Mouse (Mus musculus) cerebellum, adult 8-10 months (tissue): ENCODE results near the gene Ywhag.

Source experiments
- DNase-seq: peaks from one replicate; pipeline ENCODE4 v3.0.0; 2022

Ywhag gene

GRCm38 (mm10) chr5:135934481-135935175 lies at the start of gene Ywhag:
Ywhag (minus strand) TSS chr5:135934616.
- peak; percentile 98 for DNase-seq

GRCm38 (mm10) chr5:135982398-135982797 lies 48.0 kb upstream of the Ywhag start:
- DNase-seq: peak; percentile 76

DNA sequence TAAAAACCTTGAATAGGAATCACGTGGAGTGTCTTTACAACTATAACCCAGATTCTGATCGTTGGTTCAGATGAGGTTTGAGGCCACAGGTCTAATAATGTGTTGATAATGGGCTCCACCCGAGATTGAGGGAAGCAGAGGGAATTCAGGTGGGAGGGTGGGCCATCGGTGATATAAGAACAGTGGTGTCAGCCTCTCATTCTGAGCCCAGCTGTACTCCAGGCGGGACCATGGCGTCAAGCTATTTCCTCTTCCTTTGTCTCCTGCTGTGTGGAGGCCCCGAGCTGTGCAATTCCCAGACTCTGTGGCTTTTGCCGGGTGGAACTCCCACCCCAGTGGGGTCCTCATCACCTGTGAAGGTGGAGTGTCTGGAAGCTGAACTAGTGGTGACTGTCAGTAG lies 45.5 kb upstream of the Ywhag start, which contains the start of gene Zp3:
TSS of gene Zp3 (plus strand) at position 196 of the 400 bp plus-strand sequence.
- no peak for DNase-seq

DNA sequence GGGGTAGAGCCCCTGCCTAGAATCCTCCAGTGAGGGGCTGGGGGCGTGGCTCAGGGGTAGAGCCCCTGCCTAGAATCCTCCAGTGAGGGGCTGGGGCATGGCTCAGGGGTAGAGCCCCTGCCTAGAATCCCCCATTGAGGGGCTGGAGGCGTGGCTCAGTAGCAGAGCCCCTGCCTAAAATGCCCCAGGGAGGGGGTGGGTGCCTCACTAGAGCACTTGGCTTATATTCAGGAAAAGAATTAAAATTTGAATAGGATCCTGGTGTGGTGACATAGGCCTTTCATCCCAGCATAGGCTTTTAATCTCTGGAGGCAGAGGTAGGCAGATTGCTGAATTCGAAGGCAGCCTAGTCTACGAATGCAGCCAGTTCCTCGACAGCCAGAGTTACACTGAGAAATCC lies 45.0 kb upstream of the Ywhag start:
- no peak for DNase-seq

DNA sequence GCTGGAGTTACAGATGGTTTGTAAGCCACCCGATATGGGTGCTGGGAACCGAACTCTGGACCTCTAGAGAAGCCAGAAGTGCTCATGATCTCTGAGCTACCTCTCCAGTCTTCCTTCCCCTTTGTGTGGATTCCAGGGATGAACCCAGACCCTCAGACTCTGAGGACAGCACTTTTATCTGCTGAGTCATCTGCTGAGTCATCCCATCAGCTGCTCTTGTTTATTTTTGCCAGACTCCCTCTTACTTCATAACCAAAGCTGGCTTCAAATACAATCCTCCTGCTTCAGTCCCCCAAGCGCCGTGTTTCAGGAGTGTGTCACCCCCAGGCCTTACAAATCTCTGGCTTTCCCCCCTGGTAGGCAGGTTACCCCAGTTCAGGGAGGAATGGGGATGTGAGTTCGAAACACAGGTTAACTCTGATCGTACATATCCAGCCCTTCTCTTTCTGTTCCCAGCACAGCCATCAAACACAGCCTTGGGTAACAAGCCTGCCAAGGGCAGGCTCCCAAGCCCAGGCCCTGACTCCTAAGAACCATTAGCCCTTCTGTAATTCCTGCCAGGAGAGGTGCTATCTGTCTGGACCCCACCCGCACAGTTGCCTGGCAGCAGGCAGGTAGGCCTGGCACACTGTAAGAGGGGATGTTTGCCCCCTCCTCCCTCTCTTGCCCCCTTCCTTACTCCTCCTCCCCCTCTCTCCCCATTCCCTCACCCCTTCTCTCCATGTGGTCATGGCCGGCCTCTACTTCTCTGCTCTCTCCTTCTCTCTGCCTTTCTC lies 41.7 kb upstream of the Ywhag start:
- DNase-seq: no peak

DNA sequence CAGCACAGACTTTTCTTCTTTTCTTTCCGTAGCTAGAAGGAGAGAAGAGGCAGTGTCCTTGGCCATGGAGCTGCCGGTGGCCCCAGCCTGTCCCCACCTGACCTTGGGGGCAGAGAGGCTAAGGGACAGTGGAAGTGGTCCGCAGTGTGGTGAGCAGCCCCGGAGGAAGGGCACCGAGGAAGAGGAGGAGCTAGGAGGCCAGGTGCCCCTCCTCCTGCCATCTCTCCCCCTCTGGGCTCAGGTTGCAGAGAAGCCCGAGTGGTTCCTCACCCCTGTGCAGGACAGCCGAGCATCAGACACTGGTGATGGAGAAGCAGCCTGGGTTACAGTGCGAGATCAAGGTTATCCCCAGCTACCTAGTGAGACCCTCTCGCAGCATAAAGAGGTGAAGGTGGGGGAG lies 39.9 kb upstream of the Ywhag start, which contains the start of gene Ssc4d:
TSS of gene Ssc4d (minus strand) at position 167 of the 400 bp plus-strand sequence.
- DNase-seq: no peak

DNA sequence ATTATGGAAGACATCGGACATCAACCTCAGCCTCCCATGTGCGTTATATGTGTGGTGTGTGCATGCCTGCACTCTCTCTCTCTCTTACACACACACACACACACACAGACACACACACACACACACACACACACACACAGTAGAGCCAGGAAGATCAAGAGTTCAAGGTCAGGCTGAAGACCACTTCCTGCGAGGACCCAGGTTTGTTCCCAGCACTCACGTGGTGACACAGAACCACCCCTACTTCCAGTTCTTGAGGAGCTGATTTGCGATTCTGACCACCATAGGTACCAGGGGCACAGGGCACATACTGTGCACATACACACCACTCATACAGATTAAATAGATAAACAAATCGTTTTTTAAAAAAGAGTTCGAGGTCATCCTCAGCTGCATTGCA lies 37.5 kb upstream of the Ywhag start:
- DNase-seq: no peak

- no peak for DNase-seq
Observed at GRCm38 (mm10) chr5:135970247-135970646, 35.8 kb upstream of the Ywhag start.

DNA sequence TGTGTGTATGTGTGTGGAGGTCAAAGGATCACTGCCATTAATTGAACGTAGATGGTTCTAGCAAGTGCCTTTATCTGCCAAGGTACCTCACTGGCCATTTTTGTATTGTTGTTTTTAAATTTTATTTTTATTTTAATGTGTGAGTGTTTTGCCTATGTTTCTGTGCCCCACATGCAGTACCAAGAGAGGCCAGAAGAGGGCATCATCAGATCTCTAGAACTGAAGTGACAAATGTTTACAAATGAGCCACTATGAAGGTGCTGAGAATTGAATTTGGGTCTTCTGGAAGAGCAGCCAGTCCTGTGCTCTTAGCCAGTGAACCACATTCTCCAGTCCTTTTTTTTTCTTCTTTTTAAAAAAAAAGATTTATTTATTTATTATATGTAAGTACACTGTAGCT lies 34.4 kb upstream of the Ywhag start:
- DNase-seq: peak; percentile 55

GRCm38 (mm10) chr5:135966866-135967265 lies 32.5 kb upstream of the Ywhag start:
- no peak for DNase-seq

DNA sequence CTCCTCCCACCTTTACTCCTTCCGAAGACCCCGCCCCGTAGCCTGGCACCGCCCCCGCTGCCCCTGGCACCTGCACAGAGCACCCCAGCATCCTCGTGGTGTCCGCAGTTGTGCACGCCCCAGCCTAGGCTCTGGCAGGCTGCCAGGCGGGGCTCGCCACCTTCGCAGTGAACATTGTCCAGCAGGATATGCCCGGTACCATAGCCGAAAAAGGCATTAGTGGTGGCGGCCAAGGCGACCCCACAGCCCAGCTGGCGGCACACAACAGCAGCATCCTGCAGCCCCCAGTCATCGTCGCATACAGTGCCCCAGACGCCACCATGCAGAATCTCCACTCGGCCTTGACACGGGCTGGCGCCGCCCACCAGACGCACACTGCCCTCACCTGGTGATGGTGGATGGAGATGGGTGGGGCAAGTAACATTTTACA lies 31.1 kb upstream of the Ywhag start:
- DNase-seq: peak; percentile 49

GRCm38 (mm10) chr5:135963280-135963627 lies 28.8 kb upstream of the Ywhag start:
- DNase-seq: no peak

GRCm38 (mm10) chr5:135962492-135963279 lies 28.3 kb upstream of the Ywhag start:
- peak; percentile 97 for DNase-seq

DNA sequence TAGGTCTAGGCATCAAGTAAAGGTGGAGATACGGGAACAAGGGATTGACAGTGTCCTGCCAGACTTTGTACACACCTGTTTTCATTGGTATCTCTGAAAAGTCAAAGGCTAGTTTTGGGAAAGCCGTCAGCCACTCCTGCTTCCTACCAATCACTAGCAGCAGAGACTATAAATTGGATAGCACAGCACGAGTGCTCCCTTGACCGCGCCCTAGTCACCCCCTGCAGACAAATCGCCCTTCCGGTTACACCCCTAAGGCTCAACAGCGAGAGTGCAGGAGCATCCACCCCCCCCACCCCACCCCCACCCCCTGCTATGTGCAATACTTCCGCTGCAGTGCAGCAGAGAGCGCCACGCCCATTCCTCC lies 27.7 kb upstream of the Ywhag start:
- DNase-seq: no peak

- no peak for DNase-seq
Observed at GRCm38 (mm10) chr5:135960909-135961635, 26.7 kb upstream of the Ywhag start.

GRCm38 (mm10) chr5:135959911-135960310 lies 25.5 kb upstream of the Ywhag start:
- DNase-seq: no peak

- no peak for DNase-seq
Observed at GRCm38 (mm10) chr5:135958367-135958766, 24.0 kb upstream of the Ywhag start.

DNA sequence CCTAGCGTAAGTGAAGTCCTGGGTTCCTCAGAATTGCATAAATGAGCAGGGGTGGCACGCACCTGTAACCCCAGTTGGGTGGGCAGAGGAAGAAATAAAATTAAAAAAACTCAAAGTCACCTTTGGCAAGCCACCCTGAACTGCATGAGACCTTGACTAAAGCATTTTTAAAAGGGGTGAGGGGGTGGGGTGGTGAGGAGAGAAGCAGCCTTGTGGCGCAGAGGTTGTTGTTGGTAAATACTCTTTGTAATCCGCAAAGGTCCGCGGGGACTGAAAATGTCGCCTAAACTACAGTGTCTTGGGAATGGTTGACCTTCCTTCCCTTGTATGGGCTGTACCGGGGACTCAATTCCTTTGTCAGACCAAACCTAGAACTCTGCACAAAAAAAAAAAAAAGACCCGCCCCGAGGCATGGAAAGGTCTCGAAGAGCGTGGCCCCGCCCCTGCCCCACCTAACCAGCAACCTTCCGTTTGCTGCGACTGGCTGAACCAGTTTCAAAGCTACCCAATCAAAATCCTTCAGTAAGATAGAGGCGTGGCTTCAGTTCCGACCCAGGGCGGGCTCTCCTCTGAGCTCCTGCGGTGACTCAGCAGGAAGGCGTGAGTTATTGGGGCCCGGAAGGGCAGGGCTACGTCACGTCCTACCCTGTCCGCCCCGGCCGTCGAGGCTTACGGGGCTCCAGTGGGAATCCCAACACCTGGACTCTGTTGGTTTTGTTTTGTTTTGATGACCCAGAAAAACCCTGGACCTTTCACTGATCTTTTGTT lies 23.0 kb upstream of the Ywhag start:
- DNase-seq: peak; percentile 85

DNA sequence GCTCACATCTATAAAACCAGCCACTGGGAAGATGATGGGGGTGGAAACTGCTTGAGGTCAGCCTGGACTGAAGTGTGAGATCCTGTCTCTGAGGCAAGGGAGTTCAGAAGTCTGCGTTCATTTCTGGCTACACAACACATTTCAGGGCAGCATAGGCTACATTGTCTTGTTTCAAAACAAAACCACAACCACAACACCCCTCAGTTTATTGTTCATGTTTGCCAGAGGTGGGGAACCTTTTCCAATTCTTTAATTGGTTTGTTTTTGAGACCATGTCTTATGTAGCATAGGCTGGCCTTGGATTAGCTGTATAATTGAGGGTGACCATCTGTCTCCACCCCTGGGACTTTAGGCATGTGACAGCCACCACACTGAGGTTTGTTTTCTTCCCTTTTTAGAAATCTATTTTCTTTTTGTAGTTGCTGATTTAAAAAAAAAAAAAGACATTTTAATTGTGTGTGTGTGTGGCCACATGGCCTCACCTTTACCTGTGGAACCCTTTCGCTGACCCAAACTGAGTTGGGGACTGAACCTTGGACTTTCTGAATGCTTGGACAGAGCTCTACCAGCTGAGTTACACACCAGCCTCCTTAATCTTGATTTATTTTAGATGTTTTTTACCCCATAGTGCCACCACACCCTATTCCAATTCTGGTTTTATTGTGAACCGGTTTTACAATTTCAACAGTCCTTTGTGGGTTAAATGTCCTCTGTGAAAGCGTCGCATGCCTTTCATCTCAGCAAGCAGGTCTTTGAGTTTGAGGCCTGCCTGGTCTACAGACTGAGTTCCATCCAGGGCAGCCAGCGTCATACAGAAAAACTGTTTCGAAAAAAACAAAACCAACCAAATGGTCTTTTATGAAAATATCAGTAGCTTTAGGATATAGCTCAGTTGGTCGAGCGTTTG lies 22.1 kb upstream of the Ywhag start:
- no peak for DNase-seq

- no peak for DNase-seq
Observed at GRCm38 (mm10) chr5:135952830-135953229, 18.4 kb upstream of the Ywhag start.

DNA sequence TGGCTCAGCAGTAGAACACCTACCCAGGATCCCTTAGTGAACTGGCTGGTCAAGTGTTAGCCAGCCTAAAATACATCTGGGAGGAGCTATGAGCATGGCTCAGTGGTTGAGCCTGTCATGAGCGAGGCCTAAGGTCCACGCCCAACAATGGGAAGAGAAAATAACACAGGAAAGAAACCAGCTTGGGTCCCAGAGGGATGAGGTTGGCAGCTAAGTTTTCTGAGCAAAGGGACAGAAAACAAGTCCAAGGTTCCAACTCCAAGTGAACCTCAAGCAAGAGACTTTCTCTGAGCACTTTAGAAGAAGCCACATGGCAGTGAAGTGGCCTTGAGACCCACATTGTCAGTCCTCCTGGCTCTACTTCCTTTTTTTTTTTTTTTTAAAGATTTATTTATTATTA lies 17.2 kb upstream of the Ywhag start:
- DNase-seq: no peak
